Mouse (Mus musculus) heart, postnatal 0 days (tissue): ENCODE measurements around the gene Fam178b.
A peak's percentile ranks its signal among the peaks of the same experiment; 100 is the strongest.

Experiments
- CTCF ChIP-seq: IDR thresholded peaks from 2 replicates; pipeline ENCODE4 v1.5.1; 2016; ENCODE audit warnings: antibody characterized with exemption, control low read depth, low read depth
- EP300 ChIP-seq: IDR thresholded peaks from 2 replicates; pipeline ENCODE4 v1.6.1; 2016; ENCODE audit warnings: antibody characterized with exemption, low read depth

GRCm38 (mm10) chr1:36634940-36635339, 48.0 kb downstream of the Fam178b start:
- TF ChIP-seq CTCF: peak; percentile 95
- no peak for TF ChIP-seq EP300
